Comparison of ENCODE assay signal across 18 mouse cellular contexts in genomic region chr1:92971879-92972795, GRCm38 (mm10). TPM values are rescaled to one million over a fixed set of nuclear protein-coding genes. Genes with fewer than 3 reads are reported as not detected.
DNase-seq lines count a peak whose midpoint lies in the region; ATAC-seq and TF ChIP-seq lines count a peak whose summit lies in the region.
"Had no signal": no experiment of that assay in that cellular context is flagged by ENCODE, and none has a peak within 500 bp of the region (broad histone marks: within the 10 kb centered on the region; RNA-seq: fewer than 3 reads in every experiment).

No protein-coding gene starts in this region.

- 75% methylated on average over 7 of the region's 7 CpGs for WGBS in heart, embryonic 10.5 days
- WGBS in midbrain, embryonic 11.5 days: 90% methylated on average over 7 of the region's 7 CpGs
- WGBS in midbrain, embryonic 13.5 days: 92% methylated on average over 7 of the region's 7 CpGs
- 88% methylated on average over 7 of the region's 7 CpGs for WGBS in hindbrain, postnatal 0 days

- DNase-seq in heart, embryonic 10.5 days (ENCODE audit: low spot score): no peak
- DNase-seq in heart, adult 9 months (ENCODE audit: low spot score in 2 of 2): no peak
- peak; percentile 66 for DNase-seq in midbrain, embryonic 11.5 days (ENCODE audit: low spot score, missing footprints)
- DNase-seq in NIH3T3 (ENCODE audit: low read depth): peak; percentile 28
- DNase-seq in hindbrain, postnatal 0 days (ENCODE audit: low spot score): no peak
- DNase-seq in layer of hippocampus, postnatal 25 days (ENCODE audit: extremely low spot score in 1 of 2, low spot score in 1 of 2): no peak
- DNase-seq: right cerebral cortex, postnatal 25 days; thymus, adult 18-20 months had no signal

- no peak for ATAC-seq in midbrain, embryonic 11.5 days (ENCODE audit: low FRiP score)
- no peak for ATAC-seq in midbrain, embryonic 13.5 days
- peak; percentile 88 for ATAC-seq in neutrophil, adult 5-6 weeks (ENCODE audit: extremely low read depth, insufficient number of reproducible peaks, low FRiP score, poor library complexity, severe bottlenecking)
- ATAC-seq in hindbrain, postnatal 0 days: no peak
- ATAC-seq: forebrain, embryonic 13.5 days; midbrain, embryonic 15.5 days had no signal

- 0 out of 2 replicates have a peak overlapping the region, but pooled peaks have one; percentile 29 for H3K27ac ChIP-seq in heart, embryonic 10.5 days
- H3K27ac ChIP-seq in midbrain, embryonic 11.5 days (ENCODE audit: low read depth, low read length): no peak overlapping the region
- no peak overlapping the region for H3K27ac ChIP-seq in midbrain, embryonic 13.5 days
- H3K27ac ChIP-seq in hindbrain, postnatal 0 days: no peak overlapping the region
- H3K27ac ChIP-seq: embryonic facial prominence, embryonic 12.5 days; forebrain, embryonic 13.5 days; layer of hippocampus, adult 2 months; midbrain, embryonic 15.5 days had no signal

- H3K9me3 ChIP-seq in heart, embryonic 10.5 days: no peaks in the 10 kb centered on the region
- H3K9me3 ChIP-seq in midbrain, embryonic 11.5 days (ENCODE audit: control insufficient read depth, low read length): no peaks in the 10 kb centered on the region
- H3K9me3 ChIP-seq in midbrain, embryonic 13.5 days: no peaks in the 10 kb centered on the region
- H3K9me3 ChIP-seq in hindbrain, postnatal 0 days (ENCODE audit: low read length): no peaks in the 10 kb centered on the region
- H3K9me3 ChIP-seq: embryonic facial prominence, embryonic 12.5 days; forebrain, embryonic 13.5 days; midbrain, embryonic 15.5 days had no signal

- peaks cover 3% of the 10 kb centered on the region; the same call in 1 of the 2 replicates for H3K27me3 ChIP-seq in heart, embryonic 10.5 days (ENCODE audit: insufficient read depth, poor library complexity, severe bottlenecking)
- no peaks in the 10 kb centered on the region for H3K27me3 ChIP-seq in midbrain, embryonic 11.5 days (ENCODE audit: control insufficient read depth, insufficient read depth, low read length)
- no peaks in the 10 kb centered on the region for H3K27me3 ChIP-seq in midbrain, embryonic 13.5 days
- no peaks in the 10 kb centered on the region for H3K27me3 ChIP-seq in hindbrain, postnatal 0 days (ENCODE audit: insufficient read depth, low read length)
- H3K27me3 ChIP-seq: embryonic facial prominence, embryonic 12.5 days; forebrain, embryonic 13.5 days; midbrain, embryonic 15.5 days had no signal

- no peak overlapping the region for H3K9ac ChIP-seq in midbrain, embryonic 11.5 days (ENCODE audit: low read length)
- H3K9ac ChIP-seq in midbrain, embryonic 13.5 days (replicated peaks): no peak overlapping the region
- H3K9ac ChIP-seq in hindbrain, postnatal 0 days (replicated peaks; ENCODE audit: low read length): no peak overlapping the region
- H3K9ac ChIP-seq: embryonic facial prominence, embryonic 12.5 days; lung, embryonic 14.5 days; midbrain, embryonic 15.5 days had no signal

- no peak overlapping the region for H3K4me2 ChIP-seq in midbrain, embryonic 11.5 days
- H3K4me2 ChIP-seq in midbrain, embryonic 13.5 days (replicated peaks): no peak overlapping the region
- no peak overlapping the region for H3K4me2 ChIP-seq in hindbrain, postnatal 0 days (ENCODE audit: low read depth, low read length)
- H3K4me2 ChIP-seq: embryonic facial prominence, embryonic 12.5 days; forebrain, embryonic 13.5 days; lung, embryonic 14.5 days; midbrain, embryonic 15.5 days had no signal

- no peak overlapping the region for H3K4me3 ChIP-seq in heart, embryonic 10.5 days
- H3K4me3 ChIP-seq in midbrain, embryonic 11.5 days (ENCODE audit: low read depth, low read length): no peak overlapping the region
- H3K4me3 ChIP-seq in midbrain, embryonic 13.5 days (replicated peaks): no peak overlapping the region
- no peak overlapping the region for H3K4me3 ChIP-seq in hindbrain, postnatal 0 days (ENCODE audit: low read length)
- H3K4me3 ChIP-seq: embryonic facial prominence, embryonic 12.5 days; forebrain, embryonic 13.5 days; layer of hippocampus, adult 2 months; midbrain, embryonic 15.5 days had no signal

- no peak for TF ChIP-seq CTCF in hindbrain, postnatal 0 days (IDR thresholded peaks at IDR 0.05; ENCODE audit: low read depth)

- H3K36me3 ChIP-seq in heart, embryonic 10.5 days: no peaks in the 10 kb centered on the region
- no peaks in the 10 kb centered on the region for H3K36me3 ChIP-seq in midbrain, embryonic 11.5 days (ENCODE audit: control insufficient read depth, insufficient read depth, low read length)
- no peaks in the 10 kb centered on the region for H3K36me3 ChIP-seq in midbrain, embryonic 13.5 days
- H3K36me3 ChIP-seq in hindbrain, postnatal 0 days (ENCODE audit: insufficient read depth, low read length): no peaks in the 10 kb centered on the region
- H3K36me3 ChIP-seq: embryonic facial prominence, embryonic 12.5 days; midbrain, embryonic 15.5 days had no signal

- peaks cover 41% of the 10 kb centered on the region for H3K4me1 ChIP-seq in heart, embryonic 10.5 days
- no peaks in the 10 kb centered on the region for H3K4me1 ChIP-seq in midbrain, embryonic 11.5 days (ENCODE audit: control insufficient read depth, insufficient read depth, low read length)
- 0 out of 2 replicates have a peak, but pooled peaks cover 5% of the 10 kb centered on the region for H3K4me1 ChIP-seq in midbrain, embryonic 13.5 days (replicated peaks)
- H3K4me1 ChIP-seq in hindbrain, postnatal 0 days (ENCODE audit: insufficient read depth, low read length): 0 out of 2 replicates have a peak, but pooled peaks cover 2% of the 10 kb centered on the region
- H3K4me1 ChIP-seq: embryonic facial prominence, embryonic 12.5 days; midbrain, embryonic 15.5 days had no signal

RNA-seq across cellular contexts. Expression of gene Gpr35, which starts 21.5 kb away (rescaled TPM):
- polyA plus RNA-seq in heart, embryonic 10.5 days (2016; fragmentation: Nextera tagmentation; extraction: Ambion mirVana): 0.20 and 0.28 TPM in 2 replicates
- polyA plus RNA-seq in midbrain, embryonic 11.5 days (2014; fragmentation: Nextera tagmentation; extraction: Ambion mirVana): 0.32 TPM in 1 of 2 replicates, not detected in the other
- polyA plus RNA-seq in midbrain, embryonic 13.5 days (2015; fragmentation: Nextera tagmentation; extraction: Ambion mirVana): 0.34 and 0.44 TPM in 2 replicates
- 22.1 and 24.3 TPM in 2 replicates for total RNA-seq in neutrophil, adult 5-6 weeks (2017)
- 0.32 and 0.42 TPM in 2 replicates for total RNA-seq in hindbrain, postnatal 0 days (2014; rRNA removed)
- 0.13 and 0.47 TPM in 2 replicates for polyA plus RNA-seq in hindbrain, postnatal 0 days (2015; fragmentation: Nextera tagmentation; extraction: Ambion mirVana)
- total RNA-seq in layer of hippocampus, postnatal 25 days (2021): under 1 TPM; 0.37 to 0.87 TPM

RNA-seq across cellular contexts. Expression of gene Aqp12, which starts 34.0 kb away (rescaled TPM):
- not detected in 2 replicates for polyA plus RNA-seq in heart, embryonic 10.5 days (2016; fragmentation: Nextera tagmentation; extraction: Ambion mirVana)
- polyA plus RNA-seq in midbrain, embryonic 11.5 days (2014; fragmentation: Nextera tagmentation; extraction: Ambion mirVana): not detected in 2 replicates
- not detected in 2 replicates for polyA plus RNA-seq in midbrain, embryonic 13.5 days (2015; fragmentation: Nextera tagmentation; extraction: Ambion mirVana)
- not detected in 2 replicates for total RNA-seq in neutrophil, adult 5-6 weeks (2017)
- not detected in 2 replicates for total RNA-seq in hindbrain, postnatal 0 days (2014; rRNA removed)
- not detected in 2 replicates for polyA plus RNA-seq in hindbrain, postnatal 0 days (2015; fragmentation: Nextera tagmentation; extraction: Ambion mirVana)
- total RNA-seq in layer of hippocampus, postnatal 25 days (2021): not detected
- total RNA-seq: layer of hippocampus, adult 2 months; left cerebral cortex, postnatal 25 days had no signal
- polyA plus RNA-seq: cerebellum, adult 2 months; embryonic facial prominence, embryonic 12.5 days; forebrain, embryonic 13.5 days; gonadal fat pad, adult 2 months; lung, embryonic 14.5 days; midbrain, embryonic 15.5 days had no signal

RNA-seq across cellular contexts. Expression of gene Capn10, which starts 38.0 kb away (rescaled TPM):
- 19.4 and 25.4 TPM in 2 replicates for polyA plus RNA-seq in heart, embryonic 10.5 days (2016; fragmentation: Nextera tagmentation; extraction: Ambion mirVana)
- polyA plus RNA-seq in midbrain, embryonic 11.5 days (2014; fragmentation: Nextera tagmentation; extraction: Ambion mirVana): 34.5 and 40.4 TPM in 2 replicates
- 62.6 and 63.2 TPM in 2 replicates for polyA plus RNA-seq in midbrain, embryonic 13.5 days (2015; fragmentation: Nextera tagmentation; extraction: Ambion mirVana)
- 18.2 and 27.0 TPM in 2 replicates for total RNA-seq in neutrophil, adult 5-6 weeks (2017)
- total RNA-seq in hindbrain, postnatal 0 days (2014; rRNA removed): 79.7 and 101 TPM in 2 replicates
- polyA plus RNA-seq in hindbrain, postnatal 0 days (2015; fragmentation: Nextera tagmentation; extraction: Ambion mirVana): 50.4 and 51.0 TPM in 2 replicates
- total RNA-seq in layer of hippocampus, postnatal 25 days (2021): 10 to 100 TPM; 40.8 to 49.5 TPM

Comparison
In these comparisons a context has a peak if more than half of its experiments do, and no peak if none do; other contexts are left out.
1. DNase-seq: peak in midbrain, embryonic 11.5 days (single experiment) and NIH3T3 (single experiment); none in heart, embryonic 10.5 days (single experiment), heart, adult 9 months (0 of 2), hindbrain, postnatal 0 days (single experiment) and layer of hippocampus, postnatal 25 days (0 of 2).